Mouse (Mus musculus): ENCODE measurements around the gene Cfap77. TPM values are rescaled to one million over a fixed set of nuclear protein-coding genes. Genes with fewer than 3 reads are reported as not detected.

Gene Cfap77
- polyA plus RNA-seq, 1 experiment from 2014 or later = not detected

- Histone ChIP-seq H3K4me3 (no peak overlapping the region), H3K4me2 (no peak overlapping the region), H3K9me3 (no peaks in the 10 kb centered on the region), H3K9ac (no peak overlapping the region), H3K4me1 (replicated peaks) (no peaks in the 10 kb centered on the region), H3K36me3 (peaks cover 91% of the 10 kb centered on the region), H3K27me3 (no peaks in the 10 kb centered on the region), H3K27ac (replicated peaks) (no peak overlapping the region)
- 86% methylated on average over 2 of the region's 2 CpGs for WGBS
- no peak for ATAC-seq (ENCODE audit: low read depth)
Observed at GRCm38 (mm10) chr2:29076226-29076625, 21.4 kb upstream of the Cfap77 start.

- 89% methylated on average over 11 of the region's 11 CpGs for WGBS
- ATAC-seq (ENCODE audit: low read depth) = no peak
Observed at GRCm38 (mm10) chr2:29075331-29076070, 20.6 kb upstream of the Cfap77 start.

GRCm38 (mm10) chr2:29074676-29075075, 19.8 kb upstream of the Cfap77 start:
- WGBS = 95% methylated on average over 7 of the region's 7 CpGs
- no peaks in the 10 kb centered on the region for H3K4me1 ChIP-seq (replicated peaks)
- H3K27me3 ChIP-seq = no peaks in the 10 kb centered on the region
- ATAC-seq (ENCODE audit: low read depth) = no peak
- no peak overlapping the region for H3K9ac ChIP-seq
- H3K4me2 ChIP-seq = no peak overlapping the region
- H3K36me3 ChIP-seq = peaks cover 90% of the 10 kb centered on the region
- H3K9me3 ChIP-seq = no peaks in the 10 kb centered on the region
- no peak overlapping the region for H3K4me3 ChIP-seq
- no peak overlapping the region for H3K27ac ChIP-seq (replicated peaks)

More at GRCm38 (mm10) chr2:29075331-29076070, 20.6 kb upstream of the Cfap77 start:
- Histone ChIP-seq H3K27me3 (no peaks in the 10 kb centered on the region), H3K9ac (no peak overlapping the region), H3K27ac (replicated peaks) (no peak overlapping the region), H3K36me3 (peaks cover 91% of the 10 kb centered on the region), H3K4me1 (replicated peaks) (no peaks in the 10 kb centered on the region), H3K9me3 (no peaks in the 10 kb centered on the region), H3K4me2 (no peak overlapping the region), H3K4me3 (no peak overlapping the region)

- Histone ChIP-seq H3K36me3 (peaks cover 51% of the 10 kb centered on the region), H3K9ac (no peak overlapping the region; the same call in 1 of the 2 replicates), H3K4me2 (no peak overlapping the region), H3K27me3 (no peaks in the 10 kb centered on the region), H3K27ac (replicated peaks) (no peak overlapping the region), H3K4me3 (no peak overlapping the region), H3K4me1 (replicated peaks) (peaks cover 5% of the 10 kb centered on the region), H3K9me3 (no peaks in the 10 kb centered on the region)
- WGBS = 58% methylated on average over 7 of the region's 7 CpGs
- ATAC-seq (ENCODE audit: low read depth) = no peak
Observed at GRCm38 (mm10) chr2:29066410-29066809, 11.5 kb upstream of the Cfap77 start.

- Histone ChIP-seq H3K9me3 (no peaks in the 10 kb centered on the region), H3K27me3 (no peaks in the 10 kb centered on the region), H3K4me2 (no peak overlapping the region), H3K27ac (replicated peaks) (no peak overlapping the region), H3K36me3 (peaks cover 45% of the 10 kb centered on the region), H3K9ac (no peak overlapping the region), H3K4me1 (replicated peaks) (peaks cover 12% of the 10 kb centered on the region), H3K4me3 (no peak overlapping the region)
- ATAC-seq (ENCODE audit: low read depth) = no peak
- WGBS = 90% methylated on average over 6 of the region's 6 CpGs
Observed at GRCm38 (mm10) chr2:29065796-29066195, 10.9 kb upstream of the Cfap77 start.

GRCm38 (mm10) chr2:29060135-29060597, 5.3 kb upstream of the Cfap77 start, which contains the start of gene Ttf1:
Ttf1 (plus strand) TSS chr2:29060262.
- under 1% methylated on average over 41 of the region's 41 CpGs for WGBS
- H3K27me3 ChIP-seq = peaks cover 33% of the 10 kb centered on the region
- H3K4me3 ChIP-seq = peak within 1 kb of the TSS; percentile 73
- no peaks in the 10 kb centered on the region for H3K9me3 ChIP-seq
- H3K4me1 ChIP-seq (replicated peaks) = peaks cover 14% of the 10 kb centered on the region
- H3K4me2 ChIP-seq = peak within 1 kb of the TSS; percentile 81
- peak within 1 kb of the TSS; percentile 85 for H3K27ac ChIP-seq (replicated peaks)
- H3K9ac ChIP-seq = peak within 1 kb of the TSS; percentile 75
- peaks cover 6% of the 10 kb centered on the region; the same call in 1 of the 2 replicates for H3K36me3 ChIP-seq
- ATAC-seq (ENCODE audit: low read depth) = peak; percentile 98

- no peak for ATAC-seq (ENCODE audit: low read depth)
- WGBS = 2% methylated on average over 30 of the region's 30 CpGs
Observed at GRCm38 (mm10) chr2:29054545-29054935, 326 bp downstream of the Cfap77 start.

GRCm38 (mm10) chr2:29053802-29054544, 893 bp downstream of the Cfap77 start:
- Histone ChIP-seq H3K4me2 (peak overlapping the region; percentile 70), H3K9ac (peak overlapping the region; percentile 68; the same call in 1 of the 2 replicates), H3K27ac (replicated peaks) (no peak overlapping the region), H3K4me3 (peak overlapping the region; percentile 47), H3K9me3 (no peaks in the 10 kb centered on the region), H3K36me3 (no peaks in the 10 kb centered on the region), H3K27me3 (peaks cover 69% of the 10 kb centered on the region), H3K4me1 (replicated peaks) (peaks cover 16% of the 10 kb centered on the region)
- 5% methylated on average over 20 of the region's 20 CpGs for WGBS
- ATAC-seq (ENCODE audit: low read depth) = peak; percentile 64; the same call in 1 of the 2 replicates

More at GRCm38 (mm10) chr2:29054545-29054935, 326 bp downstream of the Cfap77 start:
- Histone ChIP-seq H3K4me2 (peak overlapping the region; percentile 70), H3K9ac (peak overlapping the region; percentile 68), H3K27me3 (peaks cover 69% of the 10 kb centered on the region), H3K9me3 (no peaks in the 10 kb centered on the region), H3K27ac (replicated peaks) (no peak overlapping the region), H3K36me3 (no peaks in the 10 kb centered on the region), H3K4me3 (peak overlapping the region; percentile 47), H3K4me1 (replicated peaks) (peaks cover 16% of the 10 kb centered on the region)

GRCm38 (mm10) chr2:29052943-29053454, 1.9 kb downstream of the Cfap77 start:
- Histone ChIP-seq H3K4me1 (replicated peaks) (peaks cover 16% of the 10 kb centered on the region), H3K36me3 (no peaks in the 10 kb centered on the region), H3K27ac (replicated peaks) (no peak overlapping the region), H3K27me3 (peaks cover 70% of the 10 kb centered on the region), H3K4me3 (no peak overlapping the region), H3K9me3 (no peaks in the 10 kb centered on the region), H3K9ac (no peak overlapping the region), H3K4me2 (no peak overlapping the region)
- 32% methylated on average over 4 of the region's 4 CpGs for WGBS
- peak; percentile 52; the same call in 1 of the 2 replicates for ATAC-seq (ENCODE audit: low read depth)

GRCm38 (mm10) chr2:29051932-29052331, 2.9 kb downstream of the Cfap77 start:
- peaks cover 70% of the 10 kb centered on the region for H3K27me3 ChIP-seq
- WGBS = 49% methylated on average over 5 of the region's 5 CpGs
- no peak overlapping the region for H3K9ac ChIP-seq
- H3K9me3 ChIP-seq = no peaks in the 10 kb centered on the region
- no peak overlapping the region for H3K4me3 ChIP-seq
- H3K36me3 ChIP-seq = no peaks in the 10 kb centered on the region
- H3K4me1 ChIP-seq (replicated peaks) = peaks cover 16% of the 10 kb centered on the region
- ATAC-seq (ENCODE audit: low read depth) = no peak
- H3K4me2 ChIP-seq = no peak overlapping the region
- H3K27ac ChIP-seq (replicated peaks) = no peak overlapping the region

- no peak for ATAC-seq (ENCODE audit: low read depth)
- 0 out of 2 replicates have a peak overlapping the region, but pooled peaks have one; percentile 10 for H3K4me2 ChIP-seq
Observed at GRCm38 (mm10) chr2:29046151-29046550, 8.7 kb downstream of the Cfap77 start.

GRCm38 (mm10) chr2:29042124-29042523, 12.7 kb downstream of the Cfap77 start:
- Histone ChIP-seq H3K4me2 (no peak overlapping the region), H3K36me3 (no peaks in the 10 kb centered on the region), H3K9me3 (no peaks in the 10 kb centered on the region), H3K4me3 (no peak overlapping the region), H3K27ac (replicated peaks) (no peak overlapping the region), H3K9ac (no peak overlapping the region), H3K4me1 (replicated peaks) (peaks cover 37% of the 10 kb centered on the region), H3K27me3 (peaks cover 95% of the 10 kb centered on the region)
- no peak for ATAC-seq (ENCODE audit: low read depth)
- 88% methylated on average over 5 of the region's 5 CpGs for WGBS

More at GRCm38 (mm10) chr2:29046151-29046550, 8.7 kb downstream of the Cfap77 start:
- 13% methylated on average over 16 of the region's 16 CpGs for WGBS
- H3K4me3 ChIP-seq = no peak overlapping the region
- H3K27me3 ChIP-seq = peaks cover 89% of the 10 kb centered on the region
- H3K36me3 ChIP-seq = no peaks in the 10 kb centered on the region
- H3K4me1 ChIP-seq (replicated peaks) = peaks cover 21% of the 10 kb centered on the region
- H3K9me3 ChIP-seq = no peaks in the 10 kb centered on the region
- no peak overlapping the region for H3K9ac ChIP-seq
- H3K27ac ChIP-seq (replicated peaks) = no peak overlapping the region
